Mouse (Mus musculus): ENCODE results near the gene Klf8. TPM values are rescaled to one million over a fixed set of nuclear protein-coding genes. Genes with fewer than 3 reads are reported as not detected.
A peak's percentile ranks its signal among the peaks of the same experiment; 100 is the strongest.
"Not testable (repeated sequence)": the region's sequence is repeated elsewhere in the genome, so short reads cannot be mapped to it uniquely, and the experiment has no call there.

The Klf8 gene
- under 1 TPM; 0.53 to 0.57 TPM for total RNA-seq (2021)

DNA sequence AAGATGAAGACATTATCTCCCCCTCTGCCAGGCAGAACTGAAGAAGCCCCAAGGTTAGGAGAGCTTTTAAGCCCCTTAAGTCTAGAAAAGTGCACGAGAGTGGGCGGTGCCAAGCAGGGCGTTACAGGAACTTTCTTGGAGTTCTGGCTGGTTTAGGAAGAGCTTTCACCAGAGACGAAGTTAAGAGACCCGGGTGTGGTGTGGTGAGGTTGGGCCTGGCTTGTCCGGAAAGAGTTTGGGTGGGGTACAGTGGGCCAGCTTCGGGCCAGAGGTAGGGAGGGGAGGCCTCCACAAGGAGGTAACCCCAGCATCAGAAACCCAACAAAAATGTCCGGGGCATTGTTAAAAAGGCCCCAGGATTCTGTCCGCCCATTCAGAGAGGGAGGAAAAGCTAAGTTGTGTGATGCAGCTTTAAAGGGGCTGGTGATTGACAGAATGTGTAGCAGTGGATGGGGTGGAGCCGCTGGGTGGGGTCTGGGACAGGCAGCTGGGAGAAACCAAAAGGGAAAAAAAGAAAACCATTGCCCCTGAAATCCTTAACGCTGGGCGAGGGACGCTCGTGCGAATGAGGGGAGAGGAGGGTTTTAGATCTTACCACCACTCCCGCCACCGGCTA lies at the start of gene Klf8:
Gene Klf8 (plus strand): TSS at position 163 of the 616 bp plus-strand sequence.
- DNase-seq = peak; percentile 1
- intact Hi-C loops (cut with DNase I) = no loop called here

- peak in 1 of 2 experiments; percentile 2 for DNase-seq
- intact Hi-C loops (cut with DNase I) = loop anchor here (5.0 kb wide), 1 partner anchor 272 kb away; no protein-coding TSS in a partner anchor
These were observed 38.1 kb upstream of the Klf8 start for GRCm38 (mm10) chrX:153199185-153199584.

DNA sequence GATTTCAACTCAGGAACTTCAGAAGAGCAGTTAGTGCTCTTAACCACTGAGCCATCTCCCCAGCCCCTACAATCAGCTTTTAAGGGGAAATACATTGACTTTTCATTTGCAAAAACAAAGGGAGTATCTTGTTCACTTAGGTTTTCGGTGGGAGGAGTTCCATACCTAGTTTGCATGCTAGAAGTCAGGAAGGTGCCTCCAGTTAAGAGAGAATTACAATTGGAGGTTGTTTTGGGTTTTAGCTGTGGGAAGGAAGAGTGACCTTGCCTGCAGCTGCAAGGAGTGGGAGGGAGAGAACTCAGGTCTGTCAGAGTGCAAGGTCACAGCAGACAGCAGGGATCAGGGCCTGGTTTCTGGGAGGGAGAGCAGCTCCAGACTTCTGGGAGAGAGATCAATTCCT lies 26.2 kb upstream of the Klf8 start:
- DNase-seq = no peak
- intact Hi-C loops (cut with DNase I) = no loop called here

DNA sequence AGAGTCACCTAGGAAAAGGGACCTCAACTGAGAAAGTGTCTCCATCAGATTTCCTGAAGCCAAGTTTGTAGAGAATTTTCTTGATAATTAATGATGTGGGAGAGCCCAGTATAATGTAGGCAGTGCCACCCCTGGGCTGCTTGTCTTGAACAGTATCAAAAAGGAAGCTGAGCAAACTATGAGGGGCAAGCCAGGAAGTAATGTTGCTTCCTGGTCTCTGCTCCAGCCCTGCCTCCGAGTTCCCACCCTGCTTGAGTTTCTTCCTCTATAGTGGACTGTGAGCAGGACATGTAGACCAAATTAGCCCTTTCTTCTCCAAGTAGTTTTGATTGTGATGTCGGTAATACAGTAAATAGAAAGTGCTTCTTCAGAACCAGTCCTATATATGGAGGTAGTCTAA lies 6.0 kb upstream of the Klf8 start:
- intact Hi-C loops (cut with DNase I) = no loop called here
- DNase-seq = no peak

DNA sequence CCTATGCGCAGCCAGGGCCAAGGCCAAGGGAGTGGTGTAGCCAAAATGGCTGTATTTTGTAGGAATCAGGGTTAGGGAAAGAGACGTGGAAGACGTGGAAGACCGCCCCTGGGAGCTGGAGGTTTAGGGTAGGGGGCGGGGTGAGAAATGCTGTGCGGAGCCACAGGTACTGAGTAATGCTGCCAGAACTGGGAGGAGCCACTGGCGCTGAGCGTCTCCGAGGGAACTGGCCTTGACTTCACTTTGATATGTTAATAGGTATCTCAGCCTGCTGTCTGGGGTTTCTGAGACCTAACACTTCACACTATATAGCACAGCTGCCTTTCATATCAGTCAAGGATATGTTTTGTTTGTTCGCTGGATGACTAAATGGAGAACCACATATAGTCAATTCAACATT lies 4.0 kb upstream of the Klf8 start:
- no peak for DNase-seq
- intact Hi-C loops (cut with DNase I) = no loop called here

GRCm38 (mm10) chrX:153237920-153238504 lies 746 bp downstream of the Klf8 start:
- DNase-seq = peak; percentile 2 to 5
- intact Hi-C loops (cut with DNase I) = no loop called here

DNA sequence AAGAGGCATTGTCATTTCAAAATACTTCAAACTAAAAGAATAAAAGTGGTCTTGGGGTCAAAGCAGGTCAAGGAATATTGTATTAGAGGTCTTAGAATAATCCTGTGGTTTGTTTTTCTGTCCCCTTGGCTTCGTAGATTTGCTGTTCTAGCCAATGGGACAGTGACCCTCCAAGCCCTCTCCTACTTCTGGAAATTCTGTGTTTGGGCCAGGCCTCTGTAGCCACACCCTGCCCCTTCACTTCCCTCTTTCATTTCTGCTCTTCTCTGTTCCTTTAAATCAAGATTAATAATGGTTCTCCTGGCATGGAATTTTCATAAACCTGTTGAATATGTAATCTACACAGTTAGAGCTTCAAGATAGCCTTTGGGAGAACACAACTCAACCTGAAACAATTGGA lies 17.0 kb downstream of the Klf8 start:
- intact Hi-C loops (cut with DNase I) = no loop called here

DNA sequence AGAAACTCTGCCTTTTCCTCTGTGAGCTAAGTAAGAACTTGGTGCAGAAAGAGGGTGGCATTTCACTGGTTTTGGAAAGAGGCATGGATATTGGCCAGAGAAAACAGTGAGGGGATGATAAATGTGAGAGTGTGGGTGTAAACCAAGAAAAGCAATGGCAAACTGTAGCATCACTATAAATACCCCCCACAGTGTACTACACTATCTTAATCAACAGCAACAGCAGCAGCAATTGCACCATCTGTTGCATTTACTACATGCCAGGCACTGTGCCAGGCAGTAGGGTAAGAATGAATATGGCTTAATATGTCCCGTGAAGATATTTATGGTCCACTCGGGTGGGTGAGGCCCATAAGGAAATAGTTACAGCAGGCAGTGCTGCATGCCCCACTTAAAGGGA lies 18.2 kb downstream of the Klf8 start:
- no peak for DNase-seq
- intact Hi-C loops (cut with DNase I) = no loop called here

More for the DNA sequence above, 17.0 kb downstream of the Klf8 start:
- DNase-seq = no peak

GRCm38 (mm10) chrX:153282185-153282584 lies 44.9 kb downstream of the Klf8 start:
- intact Hi-C loops (cut with DNase I) = no loop called here
- no peak for DNase-seq

DNA sequence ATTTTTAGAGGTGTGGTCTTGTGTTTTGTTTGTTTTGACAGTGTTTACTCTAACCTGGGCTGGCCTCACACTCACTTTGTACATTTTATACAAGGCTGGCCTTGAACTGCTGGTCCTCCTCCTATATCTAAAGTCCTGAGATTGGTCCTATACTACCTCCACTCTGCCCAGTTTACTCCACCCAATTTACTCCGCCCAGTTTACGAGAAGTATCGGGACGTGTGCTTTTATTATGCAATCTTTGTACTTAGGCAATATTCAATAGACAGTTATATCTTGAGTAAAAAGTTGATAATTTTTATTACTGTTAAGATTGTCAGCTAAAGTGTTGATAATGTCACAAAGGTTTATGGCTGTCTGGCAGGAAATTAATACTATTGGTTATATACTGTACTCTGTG lies 74.1 kb downstream of the Klf8 start:
- DNase-seq = no peak
- intact Hi-C loops (cut with DNase I) = no loop called here

DNA sequence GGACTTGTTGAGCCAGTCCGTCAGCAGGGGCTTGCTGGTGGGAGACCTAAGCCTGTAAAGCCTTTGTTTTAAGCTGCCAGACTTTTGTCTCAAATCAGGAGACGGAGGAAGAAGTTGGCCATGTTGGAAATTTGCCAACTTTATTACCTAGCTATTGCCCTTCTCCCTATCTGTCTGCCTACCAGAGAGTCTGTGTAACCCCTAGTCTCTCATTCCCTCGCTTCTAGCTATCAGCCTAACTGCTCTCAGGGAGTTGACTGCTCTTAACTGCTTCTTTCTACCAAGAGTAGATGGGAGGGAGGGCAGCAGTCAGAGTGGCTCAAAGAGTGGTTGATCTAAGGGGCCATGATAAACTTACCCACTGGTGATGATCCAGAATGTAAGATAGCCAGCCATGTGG lies 85.8 kb downstream of the Klf8 start:
- intact Hi-C loops (cut with DNase I) = no loop called here
- no peak for DNase-seq

DNA sequence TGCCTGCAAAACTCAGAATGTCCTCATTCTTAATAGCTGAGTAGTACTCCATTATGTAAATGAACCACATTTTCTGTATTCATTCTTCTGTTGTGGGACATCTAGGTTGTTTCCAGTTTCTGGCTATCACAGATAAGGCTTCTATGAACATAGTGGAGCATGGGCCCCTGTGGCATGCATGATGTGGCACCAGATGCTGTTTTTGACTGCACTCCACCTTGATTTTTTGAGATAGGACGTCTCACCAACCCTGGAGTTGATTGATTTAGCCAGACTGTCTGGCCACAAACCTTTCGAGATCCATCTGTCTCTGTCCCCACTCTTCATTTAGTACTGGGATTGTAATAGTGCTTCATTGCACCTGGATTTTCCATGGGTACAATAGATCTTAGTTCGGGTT lies 96.9 kb downstream of the Klf8 start:
- intact Hi-C loops (cut with DNase I); DNase-seq: not testable (repeated sequence)

- intact Hi-C loops (cut with DNase I) = no loop called here
These were observed 122.3 kb downstream of the Klf8 start for GRCm38 (mm10) chrX:153359331-153360215.

GRCm38 (mm10) chrX:153360216-153360590 lies 122.9 kb downstream of the Klf8 start:
- peak in 1 of 2 experiments; percentile 17 for DNase-seq
- intact Hi-C loops (cut with DNase I) = no loop called here

More at GRCm38 (mm10) chrX:153359331-153360215, 122.3 kb downstream of the Klf8 start:
- peak; percentile 28 to 32 for DNase-seq

- DNase-seq = no peak
- intact Hi-C loops (cut with DNase I) = no loop called here
These were observed 123.5 kb downstream of the Klf8 start for GRCm38 (mm10) chrX:153360666-153361269.

DNA sequence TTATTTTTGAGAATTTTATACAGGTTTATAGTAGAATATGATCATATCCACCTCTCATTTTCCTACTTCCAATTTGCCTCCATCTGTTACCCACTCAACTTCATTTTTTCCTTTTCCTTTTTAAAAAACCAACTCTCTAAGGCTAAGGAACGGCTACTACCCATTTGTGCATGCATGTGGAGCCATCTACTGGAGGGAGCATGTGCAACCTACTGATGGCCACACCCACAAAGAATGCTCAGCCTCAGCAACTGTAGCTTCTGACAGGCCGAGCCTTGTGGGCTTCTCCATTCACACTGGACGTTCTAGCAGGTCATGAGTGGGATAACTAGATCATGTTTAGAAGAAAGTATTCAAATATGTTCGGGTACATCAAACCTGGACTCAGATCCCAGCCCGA lies 129.5 kb downstream of the Klf8 start:
- intact Hi-C loops (cut with DNase I) = loop anchor here (2.0 kb wide), 2 partner anchors 210 to 440 kb away; no protein-coding TSS in a partner anchor

DNA sequence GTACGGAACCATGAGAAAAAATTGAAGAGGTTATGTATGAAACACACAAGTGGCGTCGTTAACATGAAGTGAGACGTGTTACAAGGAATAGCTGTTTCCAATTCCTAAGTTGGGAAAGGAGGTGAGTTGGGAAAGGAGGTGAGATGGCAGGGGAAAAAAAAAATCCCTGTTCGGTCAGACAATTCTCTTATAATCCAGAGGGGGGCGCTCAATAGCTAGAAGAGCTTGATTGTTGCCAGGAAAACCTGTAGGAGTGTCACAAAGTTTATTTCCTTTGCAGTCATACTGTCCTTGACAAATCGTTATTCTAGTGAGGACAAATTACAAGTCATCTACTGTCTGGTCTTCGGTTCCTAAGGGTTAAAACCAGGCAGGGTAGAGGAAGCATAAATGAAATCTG lies 132.5 kb downstream of the Klf8 start:
- no peak for DNase-seq
- intact Hi-C loops (cut with DNase I) = no loop called here

More for the DNA sequence above, 129.5 kb downstream of the Klf8 start:
- DNase-seq = peak; percentile 46 to 58

- intact Hi-C loops (cut with DNase I) = no loop called here
These were observed 137.8 kb downstream of the Klf8 start for GRCm38 (mm10) chrX:153375105-153375504.

DNA sequence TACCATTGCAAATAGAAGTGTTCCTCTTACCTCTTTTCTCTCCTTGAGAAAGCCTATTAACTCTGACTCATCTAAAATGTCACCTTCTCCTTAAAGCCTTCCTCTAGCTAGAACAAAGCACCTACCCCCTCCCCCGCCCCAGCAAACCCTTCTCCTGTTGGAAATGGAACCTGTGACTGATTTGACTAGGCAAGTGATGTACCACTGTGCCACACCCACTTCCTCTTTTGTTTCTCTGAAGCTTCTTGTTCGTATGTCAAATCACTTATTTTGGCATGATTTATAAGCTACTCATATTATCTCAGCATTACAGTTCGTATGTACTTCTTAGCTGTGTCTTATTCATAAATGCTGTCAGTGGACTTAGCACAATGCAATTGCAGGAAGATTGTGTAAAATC lies 144.5 kb downstream of the Klf8 start:
- intact Hi-C loops (cut with DNase I) = no loop called here
- DNase-seq = no peak

More at GRCm38 (mm10) chrX:153375105-153375504, 137.8 kb downstream of the Klf8 start:
- DNase-seq = no peak

- peak in 1 of 2 experiments; percentile 22 for DNase-seq
- intact Hi-C loops (cut with DNase I) = loop anchor here (1.0 to 5.0 kb wide), 3 partner anchors 117 to 334 kb away; partner anchors contain the start of gene Nbdy
These were observed 152.0 kb downstream of the Klf8 start for GRCm38 (mm10) chrX:153389291-153389690.

GRCm38 (mm10) chrX:153417067-153417466 lies 179.8 kb downstream of the Klf8 start:
- intact Hi-C loops (cut with DNase I) = no loop called here

More at GRCm38 (mm10) chrX:153417067-153417466, 179.8 kb downstream of the Klf8 start:
- DNase-seq = no peak
